Mouse (Mus musculus): ENCODE results near the gene Dapp1.
A peak's percentile ranks its signal among the peaks of the same experiment; 100 is the strongest.
"Not testable (repeated sequence)": the region's sequence is repeated elsewhere in the genome, so short reads cannot be mapped to it uniquely, and the experiment has no call there.

Gene Dapp1

GRCm38 (mm10) chr3:137919398-137919797, 61.9 kb downstream of the Dapp1 start:
- no peak for DNase-seq (ENCODE audit: low read depth, low spot score)

- DNase-seq (ENCODE audit: low read depth, low spot score) = peak; percentile 30
These were observed 62.4 kb downstream of the Dapp1 start for GRCm38 (mm10) chr3:137918932-137919311.

GRCm38 (mm10) chr3:137918172-137918931, 63.0 kb downstream of the Dapp1 start, which contains the start of gene Lamtor3:
TSS of gene Lamtor3 (plus strand) at chr3:137918506.
- DNase-seq (ENCODE audit: low read depth, low spot score) = peak; percentile 85

GRCm38 (mm10) chr3:137917694-137918171, 63.6 kb downstream of the Dapp1 start:
- no peak for DNase-seq (ENCODE audit: low read depth, low spot score)

- DNase-seq (ENCODE audit: low read depth, low spot score) = not testable (repeated sequence)
These were observed 66.8 kb downstream of the Dapp1 start for GRCm38 (mm10) chr3:137914567-137914966.

DNA sequence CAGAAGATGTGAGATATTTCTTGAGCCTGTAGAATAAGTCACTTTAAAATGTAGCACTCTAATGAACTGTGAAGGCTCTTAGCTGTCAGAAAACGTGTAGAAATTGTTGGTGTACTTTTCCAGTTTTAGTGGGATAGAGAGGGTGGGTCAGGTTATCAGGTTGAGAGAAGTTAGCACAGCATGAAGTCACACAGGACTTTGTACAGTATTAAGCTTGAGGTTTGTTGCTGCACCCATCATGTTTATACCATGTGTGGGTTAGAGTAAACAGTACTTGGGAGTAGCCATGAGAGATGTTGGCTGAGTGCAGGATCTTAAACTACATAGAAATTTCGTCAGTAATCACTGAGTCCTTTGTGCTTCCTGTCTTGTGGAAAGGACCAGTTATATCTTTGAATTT, 68.3 kb downstream of the Dapp1 start:
- DNase-seq (ENCODE audit: low read depth, low spot score) = no peak

DNA sequence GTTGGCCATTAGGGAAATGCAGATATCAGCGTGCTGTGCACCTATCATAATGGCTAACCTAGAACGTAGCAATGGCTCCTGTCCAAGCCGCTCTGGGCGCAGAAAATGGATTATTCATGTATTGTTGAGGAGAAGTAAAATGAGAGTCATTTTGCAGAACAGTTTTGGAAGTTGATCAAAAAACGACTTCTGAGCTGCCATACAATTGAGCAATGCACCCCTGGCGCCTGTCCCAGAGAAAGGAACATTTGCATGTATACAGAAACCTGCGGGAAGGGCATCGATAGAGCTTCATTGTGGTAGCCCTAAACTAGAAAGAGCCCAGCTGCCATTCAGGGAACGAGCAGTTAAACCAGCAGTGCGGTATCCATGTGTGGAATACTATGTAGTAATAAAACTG, 81.2 kb downstream of the Dapp1 start:
- no peak for DNase-seq (ENCODE audit: low read depth, low spot score)

GRCm38 (mm10) chr3:137897685-137898084, 83.7 kb downstream of the Dapp1 start:
- DNase-seq (ENCODE audit: low read depth, low spot score) = no peak

DNA sequence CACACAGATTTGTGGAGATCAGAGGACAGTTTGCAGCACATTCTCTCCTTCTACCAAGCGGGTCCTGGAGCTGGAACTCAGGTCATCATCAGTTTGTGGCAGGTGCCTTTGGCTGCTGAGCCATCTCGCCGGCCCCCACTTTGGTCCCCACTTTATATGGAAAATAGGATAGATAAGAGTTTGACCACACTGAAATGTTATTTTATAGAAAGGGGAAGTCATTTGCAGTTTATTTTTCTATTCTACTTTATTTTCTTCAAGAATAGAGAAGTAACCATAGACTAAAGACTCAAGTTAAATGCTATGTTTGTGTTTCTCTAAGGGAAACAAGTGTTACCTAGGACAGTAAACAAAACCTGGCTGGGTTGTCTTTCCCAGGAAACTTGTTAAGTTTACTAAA, 84.5 kb downstream of the Dapp1 start:
- DNase-seq (ENCODE audit: low read depth, low spot score) = no peak

DNA sequence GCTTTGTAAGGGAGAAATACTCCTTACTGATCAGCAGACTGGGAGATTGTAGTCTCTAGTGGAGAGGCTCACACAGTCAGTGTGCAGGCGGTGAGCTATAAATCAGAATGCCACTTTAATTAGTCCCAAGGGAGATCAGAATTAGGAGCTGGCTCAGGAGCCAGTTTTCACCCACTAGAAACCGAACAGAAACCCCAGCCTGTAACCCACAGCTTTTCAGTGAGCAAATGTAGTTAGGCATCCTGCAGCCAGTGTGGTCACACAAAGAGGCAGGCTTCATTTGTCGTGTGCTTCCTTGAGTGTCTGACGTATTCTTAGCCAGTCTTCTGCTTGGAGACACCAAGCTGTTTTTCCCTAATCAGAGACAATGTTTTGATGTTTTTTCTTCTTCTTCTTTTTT, 85.0 kb downstream of the Dapp1 start:
- no peak for DNase-seq (ENCODE audit: low read depth, low spot score)

- no peak for DNase-seq (ENCODE audit: low read depth, low spot score)
These were observed 86.1 kb downstream of the Dapp1 start for GRCm38 (mm10) chr3:137895196-137895595.

GRCm38 (mm10) chr3:137893789-137894188, 87.6 kb downstream of the Dapp1 start:
- DNase-seq (ENCODE audit: low read depth, low spot score) = no peak

- DNase-seq (ENCODE audit: low read depth, low spot score) = no peak
These were observed 89.2 kb downstream of the Dapp1 start for GRCm38 (mm10) chr3:137892118-137892517.

GRCm38 (mm10) chr3:137891089-137891488, 90.3 kb downstream of the Dapp1 start:
- no peak for DNase-seq (ENCODE audit: low read depth, low spot score)

GRCm38 (mm10) chr3:137887961-137888360, 93.4 kb downstream of the Dapp1 start:
- no peak for DNase-seq (ENCODE audit: low read depth, low spot score)

- DNase-seq (ENCODE audit: low read depth, low spot score) = no peak
These were observed 100.3 kb downstream of the Dapp1 start for GRCm38 (mm10) chr3:137881093-137881492.
